In genomic region chr2:32282727-32283126, GRCm38 (mm10) we compare ENCODE assay signal across 8 mouse cellular contexts. TPM values are rescaled to one million over a fixed set of nuclear protein-coding genes. Genes with fewer than 3 reads are reported as not detected.
DNase-seq lines count a peak whose midpoint lies in the region; ATAC-seq and TF ChIP-seq lines count a peak whose summit lies in the region.

No protein-coding gene starts in this region.

- intact Hi-C loops in heart, adult 2 months (cut with DNase I), result no loop called here

- DNase-seq in heart, adult 2 months, result peak; percentile 48 to 61
- DNase-seq in A20 (ENCODE audit: low read depth, low spot score), result peak; percentile 70
- DNase-seq in adrenal gland, postnatal 14 days, result peak; percentile 88
- DNase-seq in embryo, embryonic 9.5 days (ENCODE audit: extremely low spot score), result peak; percentile 46
- peak; percentile 22 to 62 for DNase-seq in thymus, postnatal 10 days (ENCODE audit: low spot score in 2 of 2)

- H3K4me1 ChIP-seq in heart, adult 2 months (ENCODE audit: control insufficient read depth, insufficient read depth, low read length), result 0 out of 2 replicates have a peak, but pooled peaks cover 1% of the 10 kb centered on the region
- peaks cover 7% of the 10 kb centered on the region for H3K4me1 ChIP-seq in heart, embryonic 11.5 days (ENCODE audit: control insufficient read depth, insufficient read depth, low read length)
- H3K4me1 ChIP-seq in intestine, embryonic 16.5 days (ENCODE audit: control insufficient read depth, insufficient read depth, low read length), result peaks cover 7% of the 10 kb centered on the region
- H3K4me1 ChIP-seq in megakaryocyte, embryonic 14.5 days, result peaks cover 72% of the 10 kb centered on the region

- ATAC-seq in heart, embryonic 11.5 days (replicated peaks; ENCODE audit: insufficient number of reproducible peaks, low FRiP score, low TSS enrichment), result no peak
- peak; percentile 44; the same call in 1 of the 2 replicates for ATAC-seq in intestine, embryonic 16.5 days

- TF ChIP-seq EP300 in heart, adult 2 months (IDR thresholded peaks at IDR 0.05; ENCODE audit: insufficient read depth, low read depth, low read length), result peak; percentile 71; the same call in 1 of the 2 replicates

- no peak overlapping the region for H3K4me3 ChIP-seq in heart, adult 2 months
- no peak overlapping the region for H3K4me3 ChIP-seq in heart, embryonic 11.5 days (ENCODE audit: low read depth, low read length)
- no peak overlapping the region for H3K4me3 ChIP-seq in intestine, embryonic 16.5 days (ENCODE audit: low read length)
- peak overlapping the region; percentile 84 for H3K4me3 ChIP-seq in megakaryocyte, embryonic 14.5 days (replicated peaks)

- no peaks in the 10 kb centered on the region for H3K79me2 ChIP-seq in heart, adult 2 months (replicated peaks; ENCODE audit: control insufficient read depth, insufficient read depth, low read length)

- TF ChIP-seq POLR2A in heart, adult 2 months (IDR thresholded peaks at IDR 0.05; ENCODE audit: insufficient read depth, low read depth, low read length), result 0 out of 2 replicates have a peak, but pooled peaks have one; percentile 18

- H3K9ac ChIP-seq in heart, adult 2 months (ENCODE audit: low read depth, low read length), result no peak overlapping the region
- H3K9ac ChIP-seq in heart, embryonic 11.5 days (ENCODE audit: low read depth, low read length), result no peak overlapping the region
- H3K9ac ChIP-seq in intestine, embryonic 16.5 days (ENCODE audit: low read depth, low read length), result no peak overlapping the region

- no peaks in the 10 kb centered on the region for H3K9me3 ChIP-seq in heart, embryonic 11.5 days (replicated peaks; ENCODE audit: control insufficient read depth, low read length)
- H3K9me3 ChIP-seq in intestine, embryonic 16.5 days (ENCODE audit: control insufficient read depth, low read length), result no peaks in the 10 kb centered on the region
- no peaks in the 10 kb centered on the region for H3K9me3 ChIP-seq in megakaryocyte, embryonic 14.5 days

- H3K4me2 ChIP-seq in heart, embryonic 11.5 days, result no peak overlapping the region
- H3K4me2 ChIP-seq in intestine, embryonic 16.5 days (ENCODE audit: low read depth, low read length), result no peak overlapping the region

- peaks cover 2% of the 10 kb centered on the region; the same call in 1 of the 2 replicates for H3K36me3 ChIP-seq in heart, adult 2 months (ENCODE audit: control insufficient read depth, insufficient read depth, low read length)
- H3K36me3 ChIP-seq in heart, embryonic 11.5 days (ENCODE audit: control insufficient read depth, insufficient read depth, low read length), result peaks cover 16% of the 10 kb centered on the region
- H3K36me3 ChIP-seq in intestine, embryonic 16.5 days (ENCODE audit: control insufficient read depth, insufficient read depth, low read length), result peaks cover 13% of the 10 kb centered on the region
- peaks cover 78% of the 10 kb centered on the region for H3K36me3 ChIP-seq in megakaryocyte, embryonic 14.5 days (replicated peaks; ENCODE audit: low read length)

- TF ChIP-seq CTCF in heart, adult 2 months (IDR thresholded peaks at IDR 0.05), result peak; percentile 82

- WGBS in heart, adult 2 months, result 74% methylated on average over 1 of the region's 1 CpGs
- WGBS in heart, embryonic 11.5 days (ENCODE audit: insufficient replicate concordance), result 82% methylated on average over 1 of the region's 1 CpGs
- WGBS in intestine, embryonic 16.5 days, result 93% methylated on average over 1 of the region's 1 CpGs

- no peak overlapping the region for H3K27ac ChIP-seq in heart, adult 2 months
- H3K27ac ChIP-seq in heart, embryonic 11.5 days (ENCODE audit: low read depth, low read length), result no peak overlapping the region
- H3K27ac ChIP-seq in intestine, embryonic 16.5 days (ENCODE audit: low read length), result no peak overlapping the region

- H3K27me3 ChIP-seq in heart, adult 2 months (ENCODE audit: control insufficient read depth, insufficient read depth, low read length), result no peaks in the 10 kb centered on the region
- H3K27me3 ChIP-seq in heart, embryonic 11.5 days (ENCODE audit: control insufficient read depth, insufficient read depth, low read length), result no peaks in the 10 kb centered on the region
- H3K27me3 ChIP-seq in intestine, embryonic 16.5 days (replicated peaks; ENCODE audit: control insufficient read depth, insufficient read depth, low read length), result no peaks in the 10 kb centered on the region
- no peaks in the 10 kb centered on the region for H3K27me3 ChIP-seq in megakaryocyte, embryonic 14.5 days (replicated peaks)

RNA-seq across cellular contexts. Expression of gene Golga2, which starts 4.5 kb away (rescaled TPM):
- total RNA-seq in heart, adult 2 months (2021), result 10 to 100 TPM; 69.8 to 79.9 TPM
- polyA plus RNA-seq in heart, adult 2 months (2012; rRNA removed), result 34.5 and 44.0 TPM in 2 replicates
- polyA plus RNA-seq in heart, embryonic 11.5 days (2014; fragmentation: Nextera tagmentation; extraction: Ambion mirVana), result 20.5 and 26.8 TPM in 2 replicates
- 69.4 and 72.8 TPM in 2 replicates for total RNA-seq in adrenal gland, postnatal 14 days (2021)
- polyA plus RNA-seq in intestine, embryonic 16.5 days (2015; fragmentation: Nextera tagmentation; extraction: Ambion mirVana), result 21.5 and 21.6 TPM in 2 replicates
- 26.0 and 40.5 TPM in 2 replicates for polyA plus RNA-seq in megakaryocyte, embryonic 14.5 days (2012; ENCODE audit: insufficient read depth, low replicate concordance)

RNA-seq across cellular contexts. Expression of gene Swi5, which starts 5.1 kb away (rescaled TPM):
- 100 to 1,000 TPM; 205 to 233 TPM for total RNA-seq in heart, adult 2 months (2021)
- polyA plus RNA-seq in heart, adult 2 months (2012; rRNA removed), result 173 and 223 TPM in 2 replicates
- polyA plus RNA-seq in heart, embryonic 11.5 days (2014; fragmentation: Nextera tagmentation; extraction: Ambion mirVana), result 125 and 339 TPM in 2 replicates
- total RNA-seq in adrenal gland, postnatal 14 days (2021), result 251 and 254 TPM in 2 replicates
- 342 and 377 TPM in 2 replicates for polyA plus RNA-seq in intestine, embryonic 16.5 days (2015; fragmentation: Nextera tagmentation; extraction: Ambion mirVana)
- polyA plus RNA-seq in megakaryocyte, embryonic 14.5 days (2012; ENCODE audit: insufficient read depth, low replicate concordance), result 652 and 1,719 TPM in 2 replicates

RNA-seq across cellular contexts. Expression of gene Uck1, which starts 22.8 kb away (rescaled TPM):
- 10 to 100 TPM; 22.5 to 22.8 TPM for total RNA-seq in heart, adult 2 months (2021)
- polyA plus RNA-seq in heart, adult 2 months (2012; rRNA removed), result 41.7 and 43.1 TPM in 2 replicates
- polyA plus RNA-seq in heart, embryonic 11.5 days (2014; fragmentation: Nextera tagmentation; extraction: Ambion mirVana), result 42.1 and 44.3 TPM in 2 replicates
- total RNA-seq in adrenal gland, postnatal 14 days (2021), result 132 and 137 TPM in 2 replicates
- 72.4 and 74.4 TPM in 2 replicates for polyA plus RNA-seq in intestine, embryonic 16.5 days (2015; fragmentation: Nextera tagmentation; extraction: Ambion mirVana)
- 26.0 and 29.8 TPM in 2 replicates for polyA plus RNA-seq in megakaryocyte, embryonic 14.5 days (2012; ENCODE audit: insufficient read depth, low replicate concordance)

RNA-seq across cellular contexts. Expression of gene Pomt1, which starts 46.3 kb away (rescaled TPM):
- 10 to 100 TPM; 13.1 to 16.9 TPM for total RNA-seq in heart, adult 2 months (2021)
- 17.7 and 19.7 TPM in 2 replicates for polyA plus RNA-seq in heart, adult 2 months (2012; rRNA removed)
- polyA plus RNA-seq in heart, embryonic 11.5 days (2014; fragmentation: Nextera tagmentation; extraction: Ambion mirVana), result 12.9 and 15.3 TPM in 2 replicates
- total RNA-seq in adrenal gland, postnatal 14 days (2021), result 29.2 and 32.4 TPM in 2 replicates
- polyA plus RNA-seq in intestine, embryonic 16.5 days (2015; fragmentation: Nextera tagmentation; extraction: Ambion mirVana), result 26.7 and 26.9 TPM in 2 replicates
- 5.3 and 16.0 TPM in 2 replicates for polyA plus RNA-seq in megakaryocyte, embryonic 14.5 days (2012; ENCODE audit: insufficient read depth, low replicate concordance)
